Mouse (Mus musculus) forebrain, embryonic 13.5 days (tissue): ENCODE data around the gene Ccne1. TPM values are rescaled to one million over a fixed set of nuclear protein-coding genes. Genes with fewer than 3 reads are reported as not detected.
"Not testable (repeated sequence)": the region's sequence is repeated elsewhere in the genome, so short reads cannot be mapped to it uniquely, and the experiment has no call there.

ENCODE experiments used
- ATAC-seq: fragments of 200-750 bp; cut with Nextera tagmentation; 2 replicates; pipeline ENCODE4 v1.8.0; 2017
- H3K27ac ChIP-seq: fragments of 300-500 bp; sonication (generic); 2 replicates; pipeline ENCODE4 v1.5.1; 2015; ENCODE audit warnings: inconsistent platforms, mild to moderate bottlenecking, moderate library complexity
- H3K27me3 ChIP-seq: fragments of 300-500 bp; sonication (generic); 2 replicates; pipeline ENCODE4 v1.6.1; 2015; ENCODE audit warnings: mild to moderate bottlenecking, inconsistent platforms
- H3K36me3 ChIP-seq: fragments of 300-500 bp; sonication (generic); 2 replicates; pipeline ENCODE4 v1.6.1; 2015; ENCODE audit warnings: mild to moderate bottlenecking, inconsistent platforms; ENCODE audit not compliant: poor library complexity, severe bottlenecking
- H3K4me1 ChIP-seq: fragments of 300-500 bp; sonication (generic); 2 replicates; pipeline ENCODE4 v1.6.1; 2015; ENCODE audit warnings: inconsistent platforms
- H3K4me2 ChIP-seq: fragments of 300-500 bp; sonication (generic); 2 replicates; pipeline ENCODE4 v1.6.1; 2015; ENCODE audit warnings: inconsistent platforms, mild to moderate bottlenecking, moderate library complexity
- H3K4me3 ChIP-seq: fragments of 300-500 bp; sonication (generic); 2 replicates; pipeline ENCODE4 v1.5.1; 2015; ENCODE audit warnings: mild to moderate bottlenecking, inconsistent platforms
- H3K9ac ChIP-seq: fragments of 300-500 bp; sonication (generic); 2 replicates; pipeline ENCODE4 v1.6.1; 2015; ENCODE audit warnings: mild to moderate bottlenecking, inconsistent platforms
- H3K9me3 ChIP-seq: fragments of 300-500 bp; sonication (generic); replicated peaks from 2 replicates; pipeline ENCODE4 v1.6.1; 2016; ENCODE audit warnings: inconsistent platforms
- WGBS: fragments of 180-500 bp; shearing (Covaris S2); methylation state at CpG from one replicate; pipeline ENCODE4 v1.1.7; 2015; 5-methylcytosine and 5-hydroxymethylcytosine counted together
- polyA plus RNA-seq: library from polyadenylated mRNA; unstranded; fragments of >200 nt; fragmentation: Nextera tagmentation; extraction: Ambion mirVana; gene quantifications from 2 replicates; pipeline ENCODE4 v1.2.1, GENCODE M21; 2015

Gene Ccne1
- polyA plus RNA-seq, 1 experiment from 2014 or later = 25.9 TPM

GRCm38 (mm10) chr7:38128256-38128655 lies 20.9 kb upstream of the Ccne1 start:
- peaks cover 12% of the 10 kb centered on the region; the same call in 1 of the 2 replicates for H3K4me1 ChIP-seq
- H3K9me3 ChIP-seq, ATAC-seq, H3K27me3 ChIP-seq, H3K4me2 ChIP-seq, H3K9ac ChIP-seq, H3K4me3 ChIP-seq, H3K27ac ChIP-seq, H3K36me3 ChIP-seq: not testable (repeated sequence)
- whole genome bisulfite sequencing = 77% methylated on average over 5 of the region's 5 CpGs

GRCm38 (mm10) chr7:38125565-38126159 lies 18.3 kb upstream of the Ccne1 start:
- Histone ChIP-seq H3K4me3 (no peak overlapping the region), H3K9ac (0 out of 2 replicates have a peak overlapping the region, but pooled peaks have one; percentile 35), H3K4me2 (no peak overlapping the region), H3K9me3 (no peaks in the 10 kb centered on the region), H3K4me1 (peaks cover 12% of the 10 kb centered on the region; the same call in 1 of the 2 replicates), H3K27me3 (no peaks in the 10 kb centered on the region), H3K27ac (no peak overlapping the region), H3K36me3 (no peaks in the 10 kb centered on the region)
- WGBS = 63% methylated on average over 12 of the region's 12 CpGs
- ATAC-seq = 0 out of 2 replicates have a peak, but pooled peaks have one; percentile 38

- WGBS = 93% methylated on average over 2 of the region's 2 CpGs
- not testable (repeated sequence) for H3K4me3 ChIP-seq, ATAC-seq, H3K9ac ChIP-seq, H3K27me3 ChIP-seq, H3K4me1 ChIP-seq, H3K9me3 ChIP-seq, H3K4me2 ChIP-seq, H3K36me3 ChIP-seq, H3K27ac ChIP-seq
Observed at GRCm38 (mm10) chr7:38124164-38124563, 16.8 kb upstream of the Ccne1 start.

GRCm38 (mm10) chr7:38118594-38118993 lies 11.3 kb upstream of the Ccne1 start:
- no peak overlapping the region for H3K4me3 ChIP-seq
- no peaks in the 10 kb centered on the region for H3K36me3 ChIP-seq
- WGBS = 0% methylated on average over 1 of the region's 1 CpGs
- peaks cover 15% of the 10 kb centered on the region; the same call in 1 of the 2 replicates for H3K27me3 ChIP-seq
- H3K9ac ChIP-seq = no peak overlapping the region
- no peak for ATAC-seq
- H3K9me3 ChIP-seq = 0 out of 2 replicates have a peak, but pooled peaks cover 4% of the 10 kb centered on the region
- H3K4me1 ChIP-seq = no peaks in the 10 kb centered on the region
- H3K4me2 ChIP-seq = no peak overlapping the region
- no peak overlapping the region for H3K27ac ChIP-seq

- peaks cover 10% of the 10 kb centered on the region; the same call in 1 of the 2 replicates for H3K27me3 ChIP-seq
- H3K36me3 ChIP-seq = no peaks in the 10 kb centered on the region
- no peaks in the 10 kb centered on the region for H3K9me3 ChIP-seq
- H3K27ac ChIP-seq = no peak overlapping the region
- no peak overlapping the region for H3K9ac ChIP-seq
- no peak overlapping the region for H3K4me3 ChIP-seq
- H3K4me1 ChIP-seq = peaks cover 6% of the 10 kb centered on the region
- no peak overlapping the region for H3K4me2 ChIP-seq
- 93% methylated on average over 9 of the region's 9 CpGs for WGBS
- no peak for ATAC-seq
Observed at GRCm38 (mm10) chr7:38112451-38112850, 5.1 kb upstream of the Ccne1 start.

GRCm38 (mm10) chr7:38111996-38112395 lies 4.7 kb upstream of the Ccne1 start:
- Histone ChIP-seq H3K9me3 (no peaks in the 10 kb centered on the region), H3K4me1 (peaks cover 6% of the 10 kb centered on the region), H3K27me3 (peaks cover 10% of the 10 kb centered on the region; the same call in 1 of the 2 replicates), H3K4me3 (no peak overlapping the region), H3K27ac (no peak overlapping the region), H3K4me2 (no peak overlapping the region), H3K9ac (no peak overlapping the region), H3K36me3 (no peaks in the 10 kb centered on the region)
- no peak for ATAC-seq
- WGBS = 49% methylated on average over 3 of the region's 3 CpGs

- no peak for ATAC-seq
- H3K36me3 ChIP-seq = peaks cover 3% of the 10 kb centered on the region; the same call in 1 of the 2 replicates
- peaks cover 34% of the 10 kb centered on the region for H3K4me1 ChIP-seq
- peaks cover 3% of the 10 kb centered on the region; the same call in 1 of the 2 replicates for H3K27me3 ChIP-seq
- 26% methylated on average over 10 of the region's 10 CpGs for WGBS
- H3K27ac ChIP-seq = no peak overlapping the region
- H3K4me3 ChIP-seq = peak overlapping the region; percentile 79
- H3K4me2 ChIP-seq = peak overlapping the region; percentile 94
- no peaks in the 10 kb centered on the region for H3K9me3 ChIP-seq
- H3K9ac ChIP-seq = peak overlapping the region; percentile 70
Observed at GRCm38 (mm10) chr7:38108260-38108632, 912 bp upstream of the Ccne1 start.

- H3K4me3 ChIP-seq = peak overlapping the region; percentile 79
- WGBS = 0% methylated on average over 45 of the region's 47 CpGs
- H3K27me3 ChIP-seq = peaks cover 3% of the 10 kb centered on the region; the same call in 1 of the 2 replicates
- peak; percentile 12 for ATAC-seq
- peak overlapping the region; percentile 94 for H3K4me2 ChIP-seq
- H3K9me3 ChIP-seq = no peaks in the 10 kb centered on the region
- H3K27ac ChIP-seq = peak overlapping the region; percentile 40; the same call in 1 of the 2 replicates
- H3K36me3 ChIP-seq = peaks cover 11% of the 10 kb centered on the region; the same call in 1 of the 2 replicates
- peaks cover 34% of the 10 kb centered on the region for H3K4me1 ChIP-seq
- H3K9ac ChIP-seq = peak overlapping the region; percentile 83
Observed at GRCm38 (mm10) chr7:38106711-38107311, 523 bp downstream of the Ccne1 start.

GRCm38 (mm10) chr7:38105379-38105778 lies 2.0 kb downstream of the Ccne1 start:
- H3K27me3 ChIP-seq = peaks cover 3% of the 10 kb centered on the region; the same call in 1 of the 2 replicates
- 91% methylated on average over 3 of the region's 3 CpGs for WGBS
- peak overlapping the region; percentile 94; the same call in 1 of the 2 replicates for H3K4me2 ChIP-seq
- H3K9me3 ChIP-seq = no peaks in the 10 kb centered on the region
- H3K9ac ChIP-seq = no peak overlapping the region
- H3K27ac ChIP-seq = no peak overlapping the region
- H3K36me3 ChIP-seq = peaks cover 24% of the 10 kb centered on the region
- ATAC-seq = no peak
- H3K4me3 ChIP-seq = no peak overlapping the region
- H3K4me1 ChIP-seq = peaks cover 34% of the 10 kb centered on the region

- no peak overlapping the region for H3K4me3 ChIP-seq
- H3K4me1 ChIP-seq = peaks cover 34% of the 10 kb centered on the region
- no peak for ATAC-seq
- 51% methylated on average over 5 of the region's 5 CpGs for whole genome bisulfite sequencing
- peak overlapping the region; percentile 19; the same call in 1 of the 2 replicates for H3K27ac ChIP-seq
- peaks cover 37% of the 10 kb centered on the region for H3K36me3 ChIP-seq
- H3K4me2 ChIP-seq = no peak overlapping the region
- H3K9me3 ChIP-seq = no peaks in the 10 kb centered on the region
- H3K27me3 ChIP-seq = peaks cover 3% of the 10 kb centered on the region; the same call in 1 of the 2 replicates
- 0 out of 2 replicates have a peak overlapping the region, but pooled peaks have one; percentile 12 for H3K9ac ChIP-seq
Observed at GRCm38 (mm10) chr7:38104097-38104496, 3.2 kb downstream of the Ccne1 start.

GRCm38 (mm10) chr7:38094353-38094752 lies 13.0 kb downstream of the Ccne1 start:
- 84% methylated on average over 6 of the region's 6 CpGs for WGBS

GRCm38 (mm10) chr7:38093101-38093500 lies 14.2 kb downstream of the Ccne1 start:
- H3K36me3 ChIP-seq = peaks cover 4% of the 10 kb centered on the region
- no peaks in the 10 kb centered on the region for H3K4me1 ChIP-seq
- no peak overlapping the region for H3K4me2 ChIP-seq
- H3K4me3 ChIP-seq = no peak overlapping the region
- H3K9ac ChIP-seq = no peak overlapping the region
- no peaks in the 10 kb centered on the region for H3K9me3 ChIP-seq
- H3K27me3 ChIP-seq = no peaks in the 10 kb centered on the region
- no peak for ATAC-seq
- 66% methylated on average over 2 of the region's 2 CpGs for WGBS
- no peak overlapping the region for H3K27ac ChIP-seq

More at GRCm38 (mm10) chr7:38094353-38094752, 13.0 kb downstream of the Ccne1 start:
- H3K9ac ChIP-seq = no peak overlapping the region
- no peak overlapping the region for H3K4me3 ChIP-seq
- no peak overlapping the region for H3K4me2 ChIP-seq
- no peaks in the 10 kb centered on the region for H3K9me3 ChIP-seq
- H3K4me1 ChIP-seq = no peaks in the 10 kb centered on the region
- peaks cover 16% of the 10 kb centered on the region for H3K36me3 ChIP-seq
- no peak for ATAC-seq
- H3K27ac ChIP-seq = no peak overlapping the region
- no peaks in the 10 kb centered on the region for H3K27me3 ChIP-seq
